Mouse (Mus musculus): ENCODE measurements around the gene Qpctl. TPM values are rescaled to one million over a fixed set of nuclear protein-coding genes. Genes with fewer than 3 reads are reported as not detected.

Qpctl gene
- 2.0 and 2.1 TPM in 2 replicates for polyA plus RNA-seq (2012; rRNA removed)

DNA sequence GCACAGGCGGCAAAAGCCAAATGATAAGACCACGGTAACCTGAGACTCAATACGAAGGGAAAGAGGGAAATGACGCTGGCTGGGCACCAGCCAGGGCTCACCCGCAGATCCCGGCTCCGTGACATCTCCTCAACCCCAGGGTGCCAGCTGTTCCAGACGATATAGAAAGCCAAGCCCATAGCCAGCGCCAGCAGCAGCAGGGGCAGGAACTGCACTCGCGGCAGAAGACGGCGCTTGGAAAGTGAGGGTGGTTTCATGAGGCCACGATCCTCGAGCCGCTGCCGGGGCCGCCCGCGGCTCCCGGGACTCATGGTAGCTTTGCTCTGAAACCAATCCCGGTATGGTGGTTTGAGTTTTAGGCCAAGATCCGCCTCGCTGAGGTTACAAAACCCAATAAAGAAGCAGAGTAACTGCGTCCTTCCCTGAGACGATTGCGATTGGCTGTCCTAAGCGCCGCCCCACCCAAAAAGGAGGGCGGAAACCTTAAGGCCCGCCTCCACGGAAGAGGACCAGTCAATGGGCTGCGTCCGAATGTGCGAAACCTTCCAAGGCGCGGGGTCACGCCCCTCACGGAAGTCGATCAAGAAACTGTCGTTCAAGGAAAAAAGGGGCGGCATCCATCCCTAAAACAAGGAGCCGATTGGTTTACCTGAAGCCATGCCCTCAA is at the start of gene Qpctl:
Qpctl (minus strand) TSS at position 417 of the 667 bp plus-strand sequence.

DNA sequence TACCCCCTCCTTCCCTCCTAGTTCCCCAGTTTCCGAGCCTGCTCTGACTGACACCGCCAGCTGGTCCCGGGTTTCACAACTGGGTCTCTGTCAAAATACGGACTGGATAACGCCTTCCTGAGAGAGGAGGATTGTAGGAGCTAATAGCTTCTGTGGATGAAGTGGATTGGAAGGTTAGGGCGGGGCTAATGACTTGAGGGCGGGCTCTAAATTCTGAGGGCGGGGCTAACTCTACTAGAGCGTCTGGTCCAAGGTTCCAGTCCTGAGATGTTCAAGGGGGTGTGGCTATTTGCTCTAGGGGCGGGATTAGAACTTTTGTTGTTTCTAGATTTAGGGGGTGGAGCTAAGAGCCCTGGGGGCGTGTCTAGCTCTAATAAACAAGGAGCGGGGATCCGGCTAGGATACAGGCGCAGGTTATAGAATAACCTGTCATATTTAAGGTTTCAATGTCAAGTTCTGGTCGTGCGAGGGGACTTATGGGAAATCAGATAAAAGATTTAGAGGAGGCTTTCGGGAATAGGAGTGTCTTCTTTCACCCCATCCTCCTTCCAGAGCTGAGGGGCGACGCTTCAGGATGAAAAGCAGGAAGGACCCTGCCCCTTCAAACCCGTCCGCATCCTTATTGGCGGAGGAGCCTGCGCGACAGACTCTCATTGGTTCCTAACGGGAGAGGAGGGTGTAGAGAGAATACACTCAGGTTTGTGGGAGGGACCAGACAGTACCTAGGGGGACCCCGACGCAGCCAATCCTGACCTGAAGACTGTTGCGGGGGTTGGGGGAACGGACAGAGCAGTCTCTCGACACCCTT is 26.8 kb upstream of the Qpctl start, which contains the start of gene Eml2:
Eml2 (plus strand) TSS at position 714 of the 808 bp plus-strand sequence.

GRCm38 (mm10) chr7:19165656-19166423 is 16.7 kb upstream of the Qpctl start, which contains the start of gene Gipr:
Gipr (minus strand) TSS chr7:19166127.

DNA sequence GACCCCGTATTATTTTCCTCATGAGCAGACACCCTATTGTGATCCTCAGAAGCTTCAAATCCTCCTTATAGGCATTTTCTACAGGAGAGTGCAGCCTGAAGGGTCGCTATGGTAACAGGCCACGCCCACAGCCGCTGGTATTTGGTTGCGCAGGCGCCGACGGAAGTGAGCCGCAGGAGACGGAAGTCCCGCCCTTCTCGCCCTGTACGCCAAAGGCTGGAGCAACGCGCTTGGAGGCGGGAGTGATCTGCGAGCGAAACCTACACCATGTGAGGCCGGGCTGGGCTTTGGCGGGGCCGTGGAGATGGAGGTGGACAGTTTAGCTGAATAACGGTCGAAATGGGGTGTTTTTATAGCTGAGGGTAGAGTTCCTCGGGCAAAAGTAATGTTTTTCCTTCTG is 535 bp upstream of the Qpctl start, which contains the start of gene Snrpd2:
Snrpd2 (plus strand) TSS at position 97 of the 400 bp plus-strand sequence.

GRCm38 (mm10) chr7:19119631-19120429 is 29.3 kb downstream of the Qpctl start, which contains the start of gene Fbxo46:
Fbxo46 (plus strand) TSS chr7:19119859.

DNA sequence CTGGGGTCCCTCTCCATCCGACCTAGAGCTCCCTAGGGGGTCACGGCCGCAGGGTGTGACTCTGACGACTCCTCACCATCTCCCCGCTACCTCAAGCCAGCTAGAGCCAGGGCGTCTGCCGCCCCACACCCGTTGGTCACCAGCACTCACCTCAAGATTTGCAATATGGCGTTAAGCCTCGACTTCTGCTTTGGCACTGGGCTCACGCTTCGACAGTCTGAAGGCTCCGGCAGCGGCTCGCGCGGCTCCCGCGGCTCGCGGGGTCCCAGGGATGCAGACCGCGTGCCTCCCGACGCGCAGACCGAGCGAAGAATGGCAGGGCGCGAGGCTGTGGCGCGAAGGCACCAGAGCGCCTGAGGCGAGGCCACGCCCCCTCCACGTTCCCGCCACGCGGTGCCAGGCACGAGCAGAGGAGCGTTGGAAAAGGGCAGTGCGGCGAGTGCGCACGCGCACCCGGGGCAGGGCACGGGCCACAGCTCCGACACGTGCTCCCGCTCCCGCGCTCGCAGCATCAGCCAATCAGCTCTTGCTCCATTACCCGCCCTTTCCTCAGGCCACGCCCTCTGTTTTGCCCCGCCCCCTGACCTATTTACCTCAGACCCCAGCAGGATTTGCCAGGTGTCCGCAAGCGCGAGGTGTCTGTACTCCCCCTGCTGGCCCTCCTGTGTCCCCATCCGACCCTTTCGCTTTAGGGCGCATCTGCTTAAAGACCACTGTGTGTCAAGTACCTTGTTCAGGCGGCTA is 30.9 kb downstream of the Qpctl start, which contains the start of gene Gm4969:
Gm4969 (minus strand) TSS at position 341 of the 744 bp plus-strand sequence.

DNA sequence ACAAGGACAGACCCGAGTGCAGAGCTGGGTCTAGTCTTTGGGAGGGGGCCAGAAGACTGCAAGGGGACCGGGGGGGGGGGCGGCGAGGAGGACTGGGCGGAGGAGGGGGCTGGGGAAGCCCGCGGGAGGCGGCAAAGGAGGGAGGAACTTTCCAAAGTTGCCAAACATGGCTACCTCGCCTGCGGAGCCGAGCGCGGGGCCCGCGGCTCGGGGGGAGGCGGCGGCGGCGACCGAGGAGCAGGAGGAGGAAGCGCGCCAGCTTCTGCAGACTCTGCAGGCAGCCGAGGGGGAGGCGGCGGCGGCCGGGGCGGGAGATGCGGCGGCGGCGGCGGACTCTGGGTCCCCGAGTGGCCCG is 54.6 kb downstream of the Qpctl start, which contains the start of gene Six5:
Six5 (plus strand) TSS at position 124 of the 355 bp plus-strand sequence.

Other genes starting within 250 kb of the Qpctl start
- 9.2 and 9.6 TPM in 2 replicates for gene Ccdc61, start 238.9 kb downstream of the Qpctl start, polyA plus RNA-seq (2012; rRNA removed)
- 0.10 and 0.13 TPM in 2 replicates for gene Nova2, start 223.4 kb downstream of the Qpctl start, polyA plus RNA-seq (2012; rRNA removed)
- gene Nanos2, start 161.9 kb downstream of the Qpctl start, polyA plus RNA-seq (2012; rRNA removed), result not detected in 2 replicates
- 0.16 and 0.21 TPM in 2 replicates for gene Mypop, start 158.0 kb downstream of the Qpctl start, polyA plus RNA-seq (2012; rRNA removed)
- gene Irf2bp1, start 145.2 kb downstream of the Qpctl start, polyA plus RNA-seq (2012; rRNA removed), result 6.5 and 6.7 TPM in 2 replicates
- 11.8 and 13.7 TPM in 2 replicates for gene Foxa3, start 125.8 kb downstream of the Qpctl start, polyA plus RNA-seq (2012; rRNA removed)
- 22.5 and 27.5 TPM in 2 replicates for gene Sympk, start 124.9 kb downstream of the Qpctl start, polyA plus RNA-seq (2012; rRNA removed)
- gene Rsph6a, start 94.6 kb downstream of the Qpctl start, polyA plus RNA-seq (2012; rRNA removed), result not detected in 2 replicates
- 15.6 and 16.4 TPM in 2 replicates for gene Dmwd, start 73.1 kb downstream of the Qpctl start, polyA plus RNA-seq (2012; rRNA removed)
- gene Dmpk, start 65.4 kb downstream of the Qpctl start, polyA plus RNA-seq (2012; rRNA removed), result 14.9 and 19.8 TPM in 2 replicates
- gene Six5, start 54.7 kb downstream of the Qpctl start, polyA plus RNA-seq (2012; rRNA removed), result 2.7 and 2.9 TPM in 2 replicates
- 0.15 and 0.22 TPM in 2 replicates for gene Gm4969, start 30.9 kb downstream of the Qpctl start, polyA plus RNA-seq (2012; rRNA removed)
- 2.0 and 2.3 TPM in 2 replicates for gene Fbxo46, start 29.4 kb downstream of the Qpctl start, polyA plus RNA-seq (2012; rRNA removed)
- 71.6 and 72.1 TPM in 2 replicates for gene Snrpd2, start 431 bp upstream of the Qpctl start, polyA plus RNA-seq (2012; rRNA removed)
- gene Gipr, start 16.8 kb upstream of the Qpctl start, polyA plus RNA-seq (2012; rRNA removed), result 0.14 and 0.16 TPM in 2 replicates
- gene Eml2, start 27.1 kb upstream of the Qpctl start, polyA plus RNA-seq (2012; rRNA removed), result 6.7 and 7.0 TPM in 2 replicates
- gene Gpr4, start 63.2 kb upstream of the Qpctl start, polyA plus RNA-seq (2012; rRNA removed), result 0.33 TPM in 2 replicates
- 8.3 and 8.6 TPM in 2 replicates for gene Opa3, start 79.0 kb upstream of the Qpctl start, polyA plus RNA-seq (2012; rRNA removed)
- 35.5 and 39.5 TPM in 2 replicates for gene Vasp, start 122.5 kb upstream of the Qpctl start, polyA plus RNA-seq (2012; rRNA removed)
- gene Ppm1n, start 130.8 kb upstream of the Qpctl start, polyA plus RNA-seq (2012; rRNA removed), result 0.03 TPM in 1 of 2 replicates, not detected in the other
- 2.9 and 3.9 TPM in 2 replicates for gene Rtn2, start 133.3 kb upstream of the Qpctl start, polyA plus RNA-seq (2012; rRNA removed)
- 0.06 and 0.07 TPM in 2 replicates for gene Fosb, start 160.8 kb upstream of the Qpctl start, polyA plus RNA-seq (2012; rRNA removed)
- 8.6 and 9.6 TPM in 2 replicates for gene Ercc1, start 195.5 kb upstream of the Qpctl start, polyA plus RNA-seq (2012; rRNA removed)
- gene Cd3eap, start 210.2 kb upstream of the Qpctl start, polyA plus RNA-seq (2012; rRNA removed), result 7.3 and 7.5 TPM in 2 replicates
- 1.7 and 1.9 TPM in 2 replicates for gene Ppp1r13l, start 210.5 kb upstream of the Qpctl start, polyA plus RNA-seq (2012; rRNA removed)
- 9.9 and 11.5 TPM in 2 replicates for gene Ercc2, start 232.7 kb upstream of the Qpctl start, polyA plus RNA-seq (2012; rRNA removed)

Data from liver, embryonic 14 days (tissue).